Mouse (Mus musculus) forebrain, embryonic 13.5 days (tissue): Measurements from ENCODE around the gene Crls1. TPM values are rescaled to one million over a fixed set of nuclear protein-coding genes. Genes with fewer than 3 reads are reported as not detected.

Experiments
- ATAC-seq: fragments of 200-750 bp; cut with Nextera tagmentation; 2 replicates; pipeline ENCODE4 v1.8.0; 2017
- H3K27ac ChIP-seq: fragments of 300-500 bp; sonication (generic); 2 replicates; pipeline ENCODE4 v1.5.1; 2015; ENCODE audit warnings: inconsistent platforms, mild to moderate bottlenecking, moderate library complexity
- H3K27me3 ChIP-seq: fragments of 300-500 bp; sonication (generic); 2 replicates; pipeline ENCODE4 v1.6.1; 2015; ENCODE audit warnings: mild to moderate bottlenecking, inconsistent platforms
- H3K36me3 ChIP-seq: fragments of 300-500 bp; sonication (generic); 2 replicates; pipeline ENCODE4 v1.6.1; 2015; ENCODE audit warnings: mild to moderate bottlenecking, inconsistent platforms; ENCODE audit not compliant: poor library complexity, severe bottlenecking
- H3K4me1 ChIP-seq: fragments of 300-500 bp; sonication (generic); 2 replicates; pipeline ENCODE4 v1.6.1; 2015; ENCODE audit warnings: inconsistent platforms
- H3K4me2 ChIP-seq: fragments of 300-500 bp; sonication (generic); 2 replicates; pipeline ENCODE4 v1.6.1; 2015; ENCODE audit warnings: inconsistent platforms, mild to moderate bottlenecking, moderate library complexity
- H3K4me3 ChIP-seq: fragments of 300-500 bp; sonication (generic); 2 replicates; pipeline ENCODE4 v1.5.1; 2015; ENCODE audit warnings: mild to moderate bottlenecking, inconsistent platforms
- H3K9ac ChIP-seq: fragments of 300-500 bp; sonication (generic); 2 replicates; pipeline ENCODE4 v1.6.1; 2015; ENCODE audit warnings: mild to moderate bottlenecking, inconsistent platforms
- H3K9me3 ChIP-seq: fragments of 300-500 bp; sonication (generic); replicated peaks from 2 replicates; pipeline ENCODE4 v1.6.1; 2016; ENCODE audit warnings: inconsistent platforms
- WGBS: fragments of 180-500 bp; shearing (Covaris S2); methylation state at CpG from one replicate; pipeline ENCODE4 v1.1.7; 2015; 5-methylcytosine and 5-hydroxymethylcytosine counted together
- polyA plus RNA-seq: library from polyadenylated mRNA; unstranded; fragments of >200 nt; fragmentation: Nextera tagmentation; extraction: Ambion mirVana; gene quantifications from 2 replicates; pipeline ENCODE4 v1.2.1, GENCODE M21; 2015

Crls1 gene
- polyA plus RNA-seq, 1 experiment from 2014 or later: 10.1 TPM

DNA sequence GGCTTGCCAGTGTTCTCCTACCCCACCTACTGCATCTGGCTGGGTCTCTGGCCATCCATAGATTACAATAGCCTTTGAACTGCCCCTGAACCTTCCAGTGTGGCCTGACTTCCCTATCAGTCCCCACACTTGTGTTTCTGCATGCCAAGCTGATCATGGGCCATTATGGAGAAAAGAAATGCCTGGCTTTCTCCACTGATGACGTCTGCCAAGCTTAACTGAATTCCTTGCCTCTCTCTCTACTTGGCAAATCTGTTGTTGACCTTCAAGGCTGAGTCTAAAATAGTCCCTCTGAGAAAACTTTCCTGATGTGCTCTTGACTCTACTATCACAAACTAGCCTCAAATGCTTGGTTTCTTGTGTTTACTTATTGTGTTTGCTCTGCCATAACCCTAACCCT is 51.7 kb downstream of the Crls1 start:
- Histone ChIP-seq H3K4me2 (no peak overlapping the region), H3K36me3 (no peaks in the 10 kb centered on the region), H3K4me3 (no peak overlapping the region), H3K4me1 (no peaks in the 10 kb centered on the region), H3K27me3 (no peaks in the 10 kb centered on the region), H3K27ac (no peak overlapping the region), H3K9ac (no peak overlapping the region), H3K9me3 (no peaks in the 10 kb centered on the region)
- no peak for ATAC-seq
- WGBS: 69% methylated on average over 1 of the region's 1 CpGs

- WGBS: 89% methylated on average over 1 of the region's 1 CpGs
- no peaks in the 10 kb centered on the region for H3K36me3 ChIP-seq
- H3K4me1 ChIP-seq: no peaks in the 10 kb centered on the region
- no peak for ATAC-seq
- H3K9ac ChIP-seq: no peak overlapping the region
- no peak overlapping the region for H3K27ac ChIP-seq
- H3K4me2 ChIP-seq: no peak overlapping the region
- no peaks in the 10 kb centered on the region for H3K27me3 ChIP-seq
- H3K9me3 ChIP-seq: no peaks in the 10 kb centered on the region
- no peak overlapping the region for H3K4me3 ChIP-seq
Observed at GRCm38 (mm10) chr2:132900596-132900995, 54.1 kb downstream of the Crls1 start.

GRCm38 (mm10) chr2:132901636-132902035 is 55.2 kb downstream of the Crls1 start:
- Histone ChIP-seq H3K4me1 (no peaks in the 10 kb centered on the region), H3K27me3 (no peaks in the 10 kb centered on the region), H3K27ac (no peak overlapping the region), H3K36me3 (no peaks in the 10 kb centered on the region), H3K4me2 (no peak overlapping the region), H3K4me3 (no peak overlapping the region), H3K9ac (no peak overlapping the region), H3K9me3 (no peaks in the 10 kb centered on the region)
- ATAC-seq: no peak
- WGBS: 75% methylated on average over 4 of the region's 4 CpGs

GRCm38 (mm10) chr2:132902056-132902455 is 55.6 kb downstream of the Crls1 start:
- ATAC-seq: no peak

DNA sequence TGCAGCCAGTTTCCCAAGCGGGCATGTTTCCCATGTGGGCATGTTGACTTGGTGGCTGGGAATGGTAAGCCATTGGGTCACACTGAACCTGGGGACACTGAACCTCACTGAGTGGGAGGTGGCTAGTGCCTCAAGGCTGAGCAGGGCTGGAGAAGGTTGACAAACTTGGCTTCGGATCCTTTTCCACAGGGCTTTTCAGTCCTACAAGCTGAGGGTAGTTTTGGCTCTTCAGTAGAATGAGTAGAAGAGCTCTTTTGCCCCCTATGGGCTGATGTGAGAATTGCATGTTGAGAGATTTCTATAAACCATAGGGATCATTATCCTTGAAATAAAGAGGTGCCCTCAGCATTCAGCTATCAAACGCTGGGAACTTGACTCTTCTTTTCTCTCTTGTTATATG is 57.0 kb downstream of the Crls1 start:
- Histone ChIP-seq H3K4me3 (no peak overlapping the region), H3K27ac (no peak overlapping the region), H3K4me2 (no peak overlapping the region), H3K4me1 (no peaks in the 10 kb centered on the region), H3K27me3 (no peaks in the 10 kb centered on the region), H3K36me3 (no peaks in the 10 kb centered on the region), H3K9me3 (no peaks in the 10 kb centered on the region), H3K9ac (no peak overlapping the region)
- WGBS: 33% methylated on average over 3 of the region's 3 CpGs
- peak; percentile 71 for ATAC-seq

More at GRCm38 (mm10) chr2:132902056-132902455, 55.6 kb downstream of the Crls1 start:
- H3K9me3 ChIP-seq: no peaks in the 10 kb centered on the region
- 88% methylated on average over 3 of the region's 4 CpGs for WGBS
- no peak overlapping the region for H3K4me3 ChIP-seq
- no peak overlapping the region for H3K4me2 ChIP-seq
- no peaks in the 10 kb centered on the region for H3K27me3 ChIP-seq
- no peak overlapping the region for H3K27ac ChIP-seq
- no peak overlapping the region for H3K9ac ChIP-seq
- no peaks in the 10 kb centered on the region for H3K4me1 ChIP-seq
- H3K36me3 ChIP-seq: no peaks in the 10 kb centered on the region

- WGBS: 66% methylated on average over 2 of the region's 2 CpGs
- no peaks in the 10 kb centered on the region for H3K27me3 ChIP-seq
Observed at GRCm38 (mm10) chr2:132904961-132905360, 58.5 kb downstream of the Crls1 start.

GRCm38 (mm10) chr2:132906763-132907162 is 60.3 kb downstream of the Crls1 start:
- Histone ChIP-seq H3K36me3 (no peaks in the 10 kb centered on the region), H3K9ac (no peak overlapping the region), H3K4me3 (no peak overlapping the region), H3K27ac (no peak overlapping the region), H3K9me3 (no peaks in the 10 kb centered on the region), H3K4me1 (no peaks in the 10 kb centered on the region), H3K4me2 (no peak overlapping the region), H3K27me3 (no peaks in the 10 kb centered on the region)
- no peak for ATAC-seq
- WGBS: 28% methylated on average over 8 of the region's 8 CpGs

More at GRCm38 (mm10) chr2:132904961-132905360, 58.5 kb downstream of the Crls1 start:
- no peak overlapping the region for H3K27ac ChIP-seq
- H3K36me3 ChIP-seq: no peaks in the 10 kb centered on the region
- no peaks in the 10 kb centered on the region for H3K4me1 ChIP-seq
- no peak overlapping the region for H3K4me3 ChIP-seq
- H3K9ac ChIP-seq: no peak overlapping the region
- no peaks in the 10 kb centered on the region for H3K9me3 ChIP-seq
- ATAC-seq: no peak
- H3K4me2 ChIP-seq: no peak overlapping the region

GRCm38 (mm10) chr2:132914785-132915184 is 68.3 kb downstream of the Crls1 start:
- Histone ChIP-seq H3K9me3 (no peaks in the 10 kb centered on the region), H3K4me2 (no peak overlapping the region), H3K27ac (no peak overlapping the region), H3K9ac (no peak overlapping the region), H3K4me1 (no peaks in the 10 kb centered on the region), H3K27me3 (no peaks in the 10 kb centered on the region), H3K36me3 (no peaks in the 10 kb centered on the region), H3K4me3 (no peak overlapping the region)
- WGBS: 79% methylated on average over 1 of the region's 1 CpGs
- ATAC-seq: no peak

Other genes starting within 250 kb of the Crls1 start
- 21.7 and 23.6 TPM in 2 replicates for gene Shld1, start 159.7 kb upstream of the Crls1 start, polyA plus RNA-seq
- gene Chgb, start 65.4 kb upstream of the Crls1 start, polyA plus RNA-seq: 23.5 and 27.1 TPM in 2 replicates
- 33.8 and 34.6 TPM in 2 replicates for gene Trmt6, start 30.6 kb upstream of the Crls1 start, polyA plus RNA-seq
- gene Mcm8, start 30.5 kb upstream of the Crls1 start, polyA plus RNA-seq: 15.0 and 16.8 TPM in 2 replicates
- gene Lrrn4, start 34.2 kb downstream of the Crls1 start, polyA plus RNA-seq: 0.04 and 0.15 TPM in 2 replicates
- 0.04 TPM in 1 of 2 replicates, not detected in the other for gene Fermt1, start 99.2 kb downstream of the Crls1 start, polyA plus RNA-seq